Mouse (Mus musculus): ENCODE measurements at regions not wholly inside any gene's neighbourhood (a gene's known extent, or its start where the extent isn't known, plus 50 kb on each side); places are given as distances from the start of the nearest gene placed in this dataset.

DNA sequence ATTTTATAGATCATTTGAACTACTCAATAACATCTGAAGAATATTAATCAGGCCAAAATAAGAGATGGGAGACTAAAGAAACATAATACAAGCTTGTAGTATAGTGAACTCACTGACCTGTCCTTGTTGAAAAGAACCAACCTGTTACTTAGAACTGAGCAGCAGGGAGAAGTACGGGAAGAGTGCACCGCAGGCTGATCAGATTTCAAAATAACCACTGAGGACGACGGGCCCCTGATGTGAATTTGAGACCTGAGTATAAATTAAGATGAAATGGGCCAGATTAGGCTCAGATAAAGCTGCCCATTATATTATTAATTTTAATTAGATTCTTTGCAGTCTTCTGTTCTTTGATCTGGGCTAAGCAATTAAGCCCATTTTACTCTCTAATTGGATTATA is 391.2 kb upstream of the Tyrp1 start:
- no peak overlapping the region for H3K4me3 ChIP-seq
- H3K4me1 ChIP-seq: no peaks in the 10 kb centered on the region
- 48% methylated on average over 4 of the region's 4 CpGs for WGBS
- no peaks in the 10 kb centered on the region for H3K9me3 ChIP-seq (replicated peaks)
- H3K27me3 ChIP-seq (ENCODE audit: low read depth, poor library complexity, severe bottlenecking): no peaks in the 10 kb centered on the region
- DNase-seq (ENCODE audit: low spot score): no peak
- no peaks in the 10 kb centered on the region for H3K36me3 ChIP-seq
- no peak overlapping the region for H3K27ac ChIP-seq (replicated peaks)

DNA sequence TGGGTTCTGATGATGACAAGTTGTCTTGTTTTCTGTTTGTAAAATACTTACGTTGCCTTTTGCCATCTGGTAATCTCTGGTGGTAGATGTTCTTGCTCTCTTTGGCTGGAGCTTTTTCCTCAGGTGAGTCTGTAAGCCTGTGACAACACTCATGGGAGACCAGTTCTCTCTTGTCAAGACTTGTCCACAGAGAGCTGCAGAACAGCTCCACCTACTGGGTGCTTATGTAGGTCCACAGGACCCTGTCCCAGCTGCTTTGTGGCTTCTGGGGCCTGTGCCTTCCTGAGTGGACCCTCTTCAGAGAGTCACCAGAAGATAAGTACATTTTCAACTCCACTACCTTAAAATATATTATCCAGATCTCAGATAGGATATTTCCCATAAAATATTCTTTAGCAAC is 370.3 kb upstream of the Tyrp1 start:
- no peak for DNase-seq (ENCODE audit: low spot score)
- no peak overlapping the region for H3K4me3 ChIP-seq
- no peaks in the 10 kb centered on the region for H3K4me1 ChIP-seq
- WGBS: 93% methylated on average over 1 of the region's 1 CpGs
- no peak overlapping the region for H3K27ac ChIP-seq (replicated peaks)
- no peaks in the 10 kb centered on the region for H3K9me3 ChIP-seq (replicated peaks)
- H3K36me3 ChIP-seq: no peaks in the 10 kb centered on the region
- no peaks in the 10 kb centered on the region for H3K27me3 ChIP-seq (ENCODE audit: low read depth, poor library complexity, severe bottlenecking)

DNA sequence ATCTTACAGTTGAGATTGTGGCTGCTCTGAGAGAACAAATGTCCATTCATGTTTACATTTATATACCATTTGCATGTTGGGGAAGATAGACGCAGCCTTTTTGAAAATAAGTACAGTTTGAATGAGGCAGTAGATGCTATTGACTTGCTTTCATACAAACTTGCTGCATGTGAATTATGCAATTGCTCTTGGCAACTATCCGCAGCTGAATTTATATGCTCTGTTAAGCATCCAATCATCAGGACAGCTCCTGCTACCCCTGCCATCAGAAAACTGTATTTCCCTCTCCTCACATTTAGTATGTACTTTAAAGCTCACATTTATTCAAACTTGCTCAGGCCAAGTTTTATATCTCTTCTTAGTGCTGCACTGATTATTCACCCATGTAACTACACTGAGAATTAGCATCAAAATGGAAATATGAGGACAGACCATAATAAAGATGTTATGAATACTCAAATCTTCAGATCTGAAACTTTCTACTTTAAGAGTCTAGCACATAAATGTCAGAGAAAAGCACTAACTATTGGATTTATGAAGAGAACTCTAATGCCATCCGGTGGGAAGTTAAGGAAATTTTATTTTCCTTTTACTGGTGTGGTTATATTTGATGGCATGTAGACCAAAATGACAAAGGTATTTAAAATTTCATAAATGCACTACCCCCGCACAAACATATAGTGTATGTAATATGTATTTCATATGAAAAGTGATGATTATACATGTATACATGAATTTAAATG is 358.0 kb upstream of the Tyrp1 start:
- 86% methylated on average over 4 of the region's 4 CpGs for WGBS
- DNase-seq (ENCODE audit: low spot score): no peak
- Histone ChIP-seq H3K27me3 (ENCODE audit: low read depth, poor library complexity, severe bottlenecking) (no peaks in the 10 kb centered on the region), H3K36me3 (no peaks in the 10 kb centered on the region), H3K4me1 (no peaks in the 10 kb centered on the region), H3K9me3 (replicated peaks) (no peaks in the 10 kb centered on the region), H3K27ac (replicated peaks) (no peak overlapping the region), H3K4me3 (no peak overlapping the region)

GRCm38 (mm10) chr4:80515087-80515486 is 318.8 kb upstream of the Tyrp1 start:
- no peaks in the 10 kb centered on the region for H3K27me3 ChIP-seq (ENCODE audit: low read depth, poor library complexity, severe bottlenecking)
- H3K9me3 ChIP-seq (replicated peaks): no peaks in the 10 kb centered on the region
- H3K27ac ChIP-seq (replicated peaks): no peak overlapping the region
- H3K4me1 ChIP-seq: peaks cover 26% of the 10 kb centered on the region
- no peak for DNase-seq (ENCODE audit: low spot score)
- 37% methylated on average over 2 of the region's 2 CpGs for WGBS
- no peaks in the 10 kb centered on the region for H3K36me3 ChIP-seq
- no peak overlapping the region for H3K4me3 ChIP-seq

GRCm38 (mm10) chr4:80517476-80518285 is 316.2 kb upstream of the Tyrp1 start:
- Histone ChIP-seq H3K27ac (replicated peaks) (no peak overlapping the region), H3K27me3 (ENCODE audit: low read depth, poor library complexity, severe bottlenecking) (no peaks in the 10 kb centered on the region), H3K36me3 (no peaks in the 10 kb centered on the region), H3K4me3 (no peak overlapping the region), H3K4me1 (peaks cover 26% of the 10 kb centered on the region), H3K9me3 (replicated peaks) (no peaks in the 10 kb centered on the region)
- 33% methylated on average over 12 of the region's 12 CpGs for WGBS
- DNase-seq (ENCODE audit: low spot score): peak; percentile 43

DNA sequence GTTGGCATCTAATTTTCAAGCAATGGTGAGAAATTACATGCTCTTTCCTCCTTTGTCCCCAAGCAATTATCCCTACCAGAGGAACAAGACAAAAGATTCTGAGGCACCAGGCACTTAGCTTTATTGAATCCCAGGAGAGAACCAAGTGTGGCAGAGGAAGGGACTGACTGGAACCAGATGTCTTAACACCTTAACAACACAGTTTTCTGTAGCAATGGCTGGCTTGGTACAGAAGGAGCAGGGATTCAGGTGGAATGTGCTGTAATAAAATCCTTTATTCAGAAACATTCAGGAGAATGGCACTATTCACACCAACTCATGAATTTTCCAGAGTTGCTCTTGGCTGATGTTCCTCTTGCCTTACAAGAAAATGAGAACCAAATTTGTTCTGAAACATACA is 315.3 kb upstream of the Tyrp1 start:
- no peaks in the 10 kb centered on the region for H3K27me3 ChIP-seq (ENCODE audit: low read depth, poor library complexity, severe bottlenecking)
- no peak for DNase-seq (ENCODE audit: low spot score)

GRCm38 (mm10) chr4:80539854-80540253 is 294.1 kb upstream of the Tyrp1 start:
- no peaks in the 10 kb centered on the region for H3K9me3 ChIP-seq (replicated peaks)
- H3K4me3 ChIP-seq: no peak overlapping the region
- 90% methylated on average over 4 of the region's 4 CpGs for WGBS
- no peak for DNase-seq (ENCODE audit: low spot score)
- no peaks in the 10 kb centered on the region for H3K36me3 ChIP-seq
- no peak overlapping the region for H3K27ac ChIP-seq (replicated peaks)
- H3K27me3 ChIP-seq (ENCODE audit: low read depth, poor library complexity, severe bottlenecking): no peaks in the 10 kb centered on the region
- H3K4me1 ChIP-seq: no peaks in the 10 kb centered on the region

More for the DNA sequence above, 315.3 kb upstream of the Tyrp1 start:
- Histone ChIP-seq H3K36me3 (no peaks in the 10 kb centered on the region), H3K4me3 (no peak overlapping the region), H3K27ac (replicated peaks) (no peak overlapping the region), H3K4me1 (peaks cover 26% of the 10 kb centered on the region), H3K9me3 (replicated peaks) (no peaks in the 10 kb centered on the region)

DNA sequence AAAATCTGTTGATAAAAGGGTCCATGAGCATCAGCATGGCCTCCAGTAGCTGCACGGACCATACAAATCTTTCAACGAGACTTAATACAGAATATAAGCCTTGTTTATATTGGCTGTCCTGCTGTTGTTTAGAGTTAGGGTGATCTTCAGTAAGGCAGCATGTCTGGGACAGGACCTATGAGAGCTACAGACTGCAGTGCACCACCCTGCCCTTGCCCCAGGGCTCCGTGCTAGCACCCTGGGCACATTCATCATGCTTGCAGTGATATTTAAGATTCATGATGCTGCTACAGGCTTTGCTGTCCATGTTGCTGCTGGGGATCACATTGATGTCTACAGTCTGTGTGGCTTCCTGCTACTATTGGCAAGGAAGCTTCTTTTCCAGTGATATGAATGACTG is 288.8 kb upstream of the Tyrp1 start:
- no peak overlapping the region for H3K27ac ChIP-seq (replicated peaks)
- H3K9me3 ChIP-seq (replicated peaks): no peaks in the 10 kb centered on the region
- no peaks in the 10 kb centered on the region for H3K4me1 ChIP-seq
- WGBS: 88% methylated on average over 3 of the region's 3 CpGs
- no peak overlapping the region for H3K4me3 ChIP-seq
- H3K27me3 ChIP-seq (ENCODE audit: low read depth, poor library complexity, severe bottlenecking): no peaks in the 10 kb centered on the region
- no peak for DNase-seq (ENCODE audit: low spot score)
- no peaks in the 10 kb centered on the region for H3K36me3 ChIP-seq

DNA sequence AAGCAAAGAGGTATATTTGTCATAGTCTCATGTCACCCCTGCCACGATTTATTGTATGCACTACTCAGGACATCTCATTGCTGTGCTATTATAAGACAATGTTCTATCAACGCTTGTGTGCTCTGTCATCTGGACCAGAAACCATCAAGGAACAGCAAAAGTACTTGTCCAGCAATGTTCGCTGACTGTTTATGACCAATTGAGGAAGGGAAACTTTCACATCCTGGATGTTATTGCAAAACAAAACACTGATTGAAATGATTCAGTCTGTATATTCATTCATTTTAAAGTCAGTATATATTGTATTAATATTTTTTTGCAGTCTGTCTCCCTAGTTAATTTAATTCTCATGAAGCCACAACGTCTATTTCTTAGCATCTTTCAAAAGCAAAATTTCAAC is 244.5 kb upstream of the Tyrp1 start:
- H3K36me3 ChIP-seq: no peaks in the 10 kb centered on the region
- 88% methylated on average over 4 of the region's 4 CpGs for WGBS
- DNase-seq (ENCODE audit: low spot score): no peak
- no peaks in the 10 kb centered on the region for H3K4me1 ChIP-seq
- no peaks in the 10 kb centered on the region for H3K27me3 ChIP-seq (ENCODE audit: low read depth, poor library complexity, severe bottlenecking)
- no peak overlapping the region for H3K27ac ChIP-seq (replicated peaks)
- H3K9me3 ChIP-seq (replicated peaks): no peaks in the 10 kb centered on the region
- H3K4me3 ChIP-seq: no peak overlapping the region

- DNase-seq (ENCODE audit: low spot score): no peak
- no peaks in the 10 kb centered on the region for H3K36me3 ChIP-seq
- no peaks in the 10 kb centered on the region for H3K4me1 ChIP-seq
- no peaks in the 10 kb centered on the region for H3K27me3 ChIP-seq (ENCODE audit: low read depth, poor library complexity, severe bottlenecking)
- no peak overlapping the region for H3K27ac ChIP-seq (replicated peaks)
- no peaks in the 10 kb centered on the region for H3K9me3 ChIP-seq (replicated peaks)
- no peak overlapping the region for H3K4me3 ChIP-seq
- 81% methylated on average over 4 of the region's 4 CpGs for WGBS
These were observed 205.7 kb upstream of the Tyrp1 start for GRCm38 (mm10) chr4:80628271-80628670.

GRCm38 (mm10) chr4:80629251-80629650 is 204.7 kb upstream of the Tyrp1 start:
- no peaks in the 10 kb centered on the region for H3K27me3 ChIP-seq (ENCODE audit: low read depth, poor library complexity, severe bottlenecking)
- H3K9me3 ChIP-seq (replicated peaks): no peaks in the 10 kb centered on the region
- H3K36me3 ChIP-seq: no peaks in the 10 kb centered on the region
- no peaks in the 10 kb centered on the region for H3K4me1 ChIP-seq
- no peak overlapping the region for H3K27ac ChIP-seq (replicated peaks)
- H3K4me3 ChIP-seq: no peak overlapping the region
- DNase-seq (ENCODE audit: low spot score): no peak
- 97% methylated on average over 1 of the region's 1 CpGs for WGBS

- Histone ChIP-seq H3K4me3 (no peak overlapping the region), H3K36me3 (no peaks in the 10 kb centered on the region), H3K4me1 (no peaks in the 10 kb centered on the region), H3K9me3 (replicated peaks) (no peaks in the 10 kb centered on the region), H3K27me3 (ENCODE audit: low read depth, poor library complexity, severe bottlenecking) (no peaks in the 10 kb centered on the region), H3K27ac (replicated peaks) (no peak overlapping the region)
- no peak for DNase-seq (ENCODE audit: low spot score)
These were observed 203.7 kb upstream of the Tyrp1 start for GRCm38 (mm10) chr4:80630260-80630659.

GRCm38 (mm10) chr4:80631041-80631440 is 202.9 kb upstream of the Tyrp1 start:
- Histone ChIP-seq H3K27me3 (ENCODE audit: low read depth, poor library complexity, severe bottlenecking) (no peaks in the 10 kb centered on the region), H3K27ac (replicated peaks) (no peak overlapping the region), H3K4me3 (no peak overlapping the region), H3K9me3 (replicated peaks) (no peaks in the 10 kb centered on the region), H3K4me1 (no peaks in the 10 kb centered on the region), H3K36me3 (no peaks in the 10 kb centered on the region)
- WGBS: 87% methylated on average over 4 of the region's 4 CpGs
- no peak for DNase-seq (ENCODE audit: low spot score)

Measured in midbrain, embryonic 10.5 days (tissue).